Mouse (Mus musculus) lung, postnatal 4 days (tissue): ENCODE data around the gene Maml3.

ENCODE experiments used
- DNase-seq, 2 experiments: peaks; one replicate each; pipeline ENCODE4 v3.0.0; 2021

Maml3 gene

GRCm38 (mm10) chr3:51651149-51651548, 453.7 kb downstream of the Maml3 start:
- DNase-seq = no peak

DNA sequence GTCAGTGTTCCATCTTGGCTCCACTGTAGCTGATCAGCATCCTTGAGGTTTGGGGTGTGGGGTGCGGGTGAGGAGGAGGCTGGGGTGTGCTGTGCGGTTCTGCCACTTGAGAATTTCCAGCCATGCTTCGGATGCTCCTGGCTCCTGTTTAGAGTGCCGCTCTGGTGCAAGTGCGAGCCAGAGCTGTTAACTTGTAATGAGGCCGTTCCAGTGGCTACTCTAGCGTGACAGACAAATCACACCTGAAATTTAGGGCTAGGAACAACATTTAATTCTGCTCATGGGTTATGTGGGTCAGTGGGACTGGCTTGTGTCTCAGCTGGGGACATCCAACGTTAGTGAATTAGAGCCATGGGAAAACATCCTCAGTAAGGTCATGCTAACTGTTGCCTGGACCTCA, 454.9 kb downstream of the Maml3 start:
- DNase-seq = no peak

DNA sequence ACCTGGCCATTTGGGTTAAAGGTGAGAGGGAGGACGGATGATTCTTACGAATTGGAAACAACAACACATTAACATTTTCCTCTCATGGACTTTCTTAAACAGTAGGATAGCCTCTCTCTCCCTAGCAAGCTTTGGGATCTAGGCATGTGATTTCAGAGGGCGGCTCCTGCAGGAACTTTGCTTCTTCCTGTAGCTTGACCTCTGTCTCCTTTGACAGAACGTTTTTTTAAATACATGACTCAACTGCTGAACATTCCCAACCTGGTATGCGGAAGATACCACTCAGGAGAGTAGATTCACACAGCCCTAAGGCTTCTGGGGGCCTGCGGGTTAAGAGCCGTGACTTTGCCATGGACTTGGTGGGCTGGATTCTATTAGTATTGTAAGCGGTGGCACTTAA, 455.4 kb downstream of the Maml3 start:
- DNase-seq = no peak

GRCm38 (mm10) chr3:51648037-51648664, 456.7 kb downstream of the Maml3 start:
- peak; percentile 80 to 88 for DNase-seq

GRCm38 (mm10) chr3:51647356-51647755, 457.5 kb downstream of the Maml3 start:
- no peak for DNase-seq

DNA sequence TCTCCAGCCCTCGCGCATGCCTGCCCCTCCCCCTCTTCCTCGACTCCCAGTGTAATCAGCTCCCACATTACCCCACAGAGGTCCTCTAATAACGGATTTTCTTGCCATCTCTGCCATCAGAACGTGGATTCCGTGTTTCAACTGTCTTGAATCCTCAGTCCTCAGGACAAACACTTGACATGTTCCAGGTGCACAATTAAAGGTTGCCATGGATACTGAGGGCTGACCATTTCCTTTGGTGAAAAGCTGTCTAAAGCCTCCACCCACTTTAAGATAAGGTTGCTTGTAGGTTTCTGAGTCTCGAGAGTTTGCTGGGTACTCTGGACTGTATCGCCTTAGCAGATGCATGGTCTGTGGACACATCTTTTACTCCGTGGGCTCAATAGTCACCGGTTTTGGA, 458.6 kb downstream of the Maml3 start:
- no peak for DNase-seq

- DNase-seq = no peak
Observed at GRCm38 (mm10) chr3:51645484-51645883, 459.4 kb downstream of the Maml3 start.

GRCm38 (mm10) chr3:51638260-51638659, 466.6 kb downstream of the Maml3 start:
- no peak for DNase-seq

GRCm38 (mm10) chr3:51637326-51637725, 467.6 kb downstream of the Maml3 start:
- DNase-seq = no peak

DNA sequence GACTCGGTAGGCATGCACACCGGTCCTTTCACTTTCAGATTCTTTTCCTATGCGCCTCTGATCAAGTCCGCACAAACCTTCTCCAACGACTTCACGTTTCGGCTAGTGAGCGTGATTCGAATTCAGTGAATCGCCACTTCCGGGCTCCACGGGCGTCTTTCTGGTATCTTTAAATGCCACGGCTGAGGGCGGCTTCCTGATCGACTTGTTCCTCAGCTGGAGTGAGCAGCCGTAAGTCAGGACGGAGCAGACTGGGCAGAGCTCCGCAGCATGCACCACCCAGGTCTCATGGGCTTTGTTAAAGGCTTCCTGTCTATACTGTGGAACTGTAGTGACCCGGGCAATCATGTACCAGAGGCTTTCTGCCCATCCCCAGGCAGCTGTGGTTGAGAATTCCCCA, 468.2 kb downstream of the Maml3 start:
- peak; percentile 41 to 50 for DNase-seq

DNA sequence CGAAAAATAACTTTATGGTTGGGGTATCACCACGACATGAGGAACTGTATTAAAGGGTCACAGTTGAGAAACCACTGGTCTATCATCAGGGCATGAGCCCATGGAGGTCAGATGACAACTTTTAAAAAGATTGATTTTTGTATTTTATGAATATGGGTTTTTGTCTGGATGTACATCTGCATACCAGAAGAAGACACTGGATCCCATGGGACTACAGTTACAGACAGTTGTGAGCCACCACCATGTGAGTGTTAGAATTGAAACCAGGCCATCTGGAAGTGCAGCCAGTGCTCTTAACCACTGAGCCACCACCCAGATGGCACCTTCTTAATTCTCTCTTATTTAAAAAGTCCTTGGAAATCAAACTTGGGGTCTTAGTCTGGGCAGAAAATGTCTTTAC, 468.9 kb downstream of the Maml3 start:
- DNase-seq = no peak
